Mouse (Mus musculus): ENCODE measurements around the gene Mef2a. TPM values are rescaled to one million over a fixed set of nuclear protein-coding genes. Genes with fewer than 3 reads are reported as not detected.
A peak's percentile ranks its signal among the peaks of the same experiment; 100 is the strongest.

Gene Mef2a
- polyA plus RNA-seq, 1 experiment from 2014 or later: 38.0 TPM

DNA sequence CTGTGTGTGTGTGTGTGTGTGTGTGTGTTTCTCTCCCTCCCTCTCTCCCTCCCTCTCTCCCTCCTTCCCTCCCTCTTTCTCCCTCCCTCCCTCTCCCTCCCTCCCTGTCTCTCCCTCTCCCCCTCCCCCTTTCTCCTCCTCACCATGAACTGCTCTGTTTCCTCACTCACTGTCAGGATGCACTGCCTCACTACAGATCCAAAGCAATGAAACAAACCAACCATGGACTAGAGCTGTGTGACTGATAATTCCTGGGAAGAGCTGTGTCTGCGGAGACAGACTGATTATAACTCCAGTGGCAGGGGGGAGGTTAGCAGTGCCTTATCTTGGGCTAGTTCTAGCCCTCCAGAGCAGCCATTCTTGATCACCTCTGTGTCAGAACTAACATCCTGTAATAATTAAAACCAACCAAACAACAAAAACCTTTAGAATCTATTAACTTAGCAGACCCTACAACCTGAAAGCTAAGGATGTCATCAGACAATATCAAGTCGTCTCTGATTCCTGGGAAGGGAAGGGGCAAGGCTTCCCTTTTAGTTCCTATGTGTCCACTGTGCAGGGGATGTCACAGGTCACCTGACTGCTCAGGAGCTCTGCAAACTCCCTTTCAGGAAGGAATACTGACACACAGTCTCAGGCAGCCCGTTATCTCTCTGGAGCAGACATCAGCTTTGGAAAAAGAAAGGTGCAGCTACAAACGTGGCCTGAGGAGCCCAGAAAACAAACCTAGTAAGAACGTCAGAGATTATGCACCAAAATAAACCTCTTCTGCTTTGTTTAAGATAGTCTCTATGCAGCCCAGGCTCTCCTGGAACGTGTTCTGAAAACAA is 162.4 kb downstream of the Mef2a start:
- Histone ChIP-seq H3K36me3 (ENCODE audit: control insufficient read depth, insufficient read depth, low read length) (no peaks in the 10 kb centered on the region), H3K4me2 (ENCODE audit: low read length) (no peak overlapping the region), H3K27ac (ENCODE audit: low read depth, low read length) (no peak overlapping the region), H3K9ac (ENCODE audit: low read depth, low read length) (no peak overlapping the region), H3K9me3 (ENCODE audit: control insufficient read depth, low read length) (no peaks in the 10 kb centered on the region), H3K4me3 (ENCODE audit: low read length) (no peak overlapping the region), H3K27me3 (replicated peaks; ENCODE audit: control insufficient read depth, insufficient read depth, low read length) (no peaks in the 10 kb centered on the region), H3K4me1 (ENCODE audit: control insufficient read depth, insufficient read depth, low read depth, low read length) (no peaks in the 10 kb centered on the region)
- WGBS: 63% methylated on average over 6 of the region's 6 CpGs
- no peak for ATAC-seq

DNA sequence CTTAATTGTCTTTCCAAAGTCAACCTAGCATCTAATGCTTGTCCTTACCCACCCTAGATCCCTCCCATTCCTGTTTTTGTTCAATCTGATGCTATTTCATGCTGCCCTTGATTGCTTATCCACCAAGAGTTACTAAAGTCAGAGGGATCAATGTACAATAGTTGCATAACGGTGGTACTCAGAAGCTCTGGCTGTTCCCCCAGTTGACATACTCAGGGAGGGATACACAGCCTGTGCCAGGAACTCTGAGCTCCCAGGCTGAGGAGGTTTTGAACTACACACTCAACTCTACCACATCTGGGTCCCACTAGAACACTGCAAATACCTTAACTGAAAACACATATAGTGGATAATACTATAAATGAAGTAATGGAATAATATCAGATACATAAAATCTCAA is 164.3 kb downstream of the Mef2a start:
- Histone ChIP-seq H3K4me1 (ENCODE audit: control insufficient read depth, insufficient read depth, low read depth, low read length) (no peaks in the 10 kb centered on the region), H3K9ac (ENCODE audit: low read depth, low read length) (no peak overlapping the region), H3K9me3 (ENCODE audit: control insufficient read depth, low read length) (no peaks in the 10 kb centered on the region), H3K27me3 (replicated peaks; ENCODE audit: control insufficient read depth, insufficient read depth, low read length) (no peaks in the 10 kb centered on the region), H3K4me2 (ENCODE audit: low read length) (no peak overlapping the region), H3K36me3 (ENCODE audit: control insufficient read depth, insufficient read depth, low read length) (no peaks in the 10 kb centered on the region), H3K4me3 (ENCODE audit: low read length) (no peak overlapping the region), H3K27ac (ENCODE audit: low read depth, low read length) (no peak overlapping the region)
- ATAC-seq: no peak
- 79% methylated on average over 1 of the region's 1 CpGs for WGBS

DNA sequence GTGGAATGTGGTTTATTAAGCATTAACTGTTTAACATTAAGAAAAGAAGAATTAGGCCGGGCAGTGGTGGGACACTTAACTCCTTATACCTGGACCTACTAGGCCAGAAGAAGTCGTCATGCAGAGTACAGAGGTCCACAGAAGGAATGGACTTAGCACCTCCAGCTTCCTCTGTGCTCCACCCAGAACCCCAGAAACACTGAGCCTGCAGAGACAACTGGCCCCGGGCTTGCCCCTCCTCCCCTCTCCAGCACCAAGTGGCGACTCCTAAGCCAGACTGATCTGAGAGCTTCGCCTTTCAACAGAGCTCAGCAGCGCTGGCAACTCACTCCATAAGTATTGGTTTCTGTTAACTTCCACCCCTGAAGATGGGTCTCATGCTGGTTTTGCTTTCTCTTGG is 165.0 kb downstream of the Mef2a start:
- Histone ChIP-seq H3K4me3 (ENCODE audit: low read length) (no peak overlapping the region), H3K27me3 (replicated peaks; ENCODE audit: control insufficient read depth, insufficient read depth, low read length) (no peaks in the 10 kb centered on the region), H3K9ac (ENCODE audit: low read depth, low read length) (no peak overlapping the region), H3K4me2 (ENCODE audit: low read length) (no peak overlapping the region), H3K36me3 (ENCODE audit: control insufficient read depth, insufficient read depth, low read length) (no peaks in the 10 kb centered on the region), H3K27ac (ENCODE audit: low read depth, low read length) (no peak overlapping the region), H3K9me3 (ENCODE audit: control insufficient read depth, low read length) (no peaks in the 10 kb centered on the region), H3K4me1 (ENCODE audit: control insufficient read depth, insufficient read depth, low read depth, low read length) (no peaks in the 10 kb centered on the region)
- ATAC-seq: no peak
- 49% methylated on average over 6 of the region's 6 CpGs for WGBS

DNA sequence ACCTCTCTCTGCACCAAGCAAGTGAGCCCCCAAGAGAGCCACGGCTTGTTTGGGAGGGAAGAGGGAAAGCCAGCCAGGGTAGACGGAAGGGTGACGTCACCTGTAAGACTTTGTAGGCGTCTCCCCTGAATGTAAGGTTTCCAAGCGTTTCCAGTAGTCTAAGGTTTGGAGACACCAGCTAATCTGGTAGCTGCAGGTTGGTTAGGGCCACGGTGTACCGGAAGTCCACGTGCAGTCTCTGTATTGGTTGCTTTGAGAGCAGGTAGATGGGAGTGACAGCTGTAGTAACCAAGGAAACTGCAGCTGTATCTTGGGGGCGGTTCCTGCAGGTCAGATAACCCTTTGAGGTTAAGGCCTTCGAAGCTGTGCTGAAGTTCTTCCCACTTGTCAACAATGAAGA is 166.2 kb downstream of the Mef2a start:
- Histone ChIP-seq H3K4me3 (ENCODE audit: low read length) (no peak overlapping the region), H3K27me3 (replicated peaks; ENCODE audit: control insufficient read depth, insufficient read depth, low read length) (no peaks in the 10 kb centered on the region), H3K9me3 (ENCODE audit: control insufficient read depth, low read length) (no peaks in the 10 kb centered on the region), H3K4me1 (ENCODE audit: control insufficient read depth, insufficient read depth, low read depth, low read length) (no peaks in the 10 kb centered on the region), H3K36me3 (ENCODE audit: control insufficient read depth, insufficient read depth, low read length) (no peaks in the 10 kb centered on the region), H3K4me2 (ENCODE audit: low read length) (no peak overlapping the region), H3K27ac (ENCODE audit: low read depth, low read length) (no peak overlapping the region), H3K9ac (ENCODE audit: low read depth, low read length) (no peak overlapping the region)
- 80% methylated on average over 10 of the region's 10 CpGs for WGBS
- ATAC-seq: no peak

DNA sequence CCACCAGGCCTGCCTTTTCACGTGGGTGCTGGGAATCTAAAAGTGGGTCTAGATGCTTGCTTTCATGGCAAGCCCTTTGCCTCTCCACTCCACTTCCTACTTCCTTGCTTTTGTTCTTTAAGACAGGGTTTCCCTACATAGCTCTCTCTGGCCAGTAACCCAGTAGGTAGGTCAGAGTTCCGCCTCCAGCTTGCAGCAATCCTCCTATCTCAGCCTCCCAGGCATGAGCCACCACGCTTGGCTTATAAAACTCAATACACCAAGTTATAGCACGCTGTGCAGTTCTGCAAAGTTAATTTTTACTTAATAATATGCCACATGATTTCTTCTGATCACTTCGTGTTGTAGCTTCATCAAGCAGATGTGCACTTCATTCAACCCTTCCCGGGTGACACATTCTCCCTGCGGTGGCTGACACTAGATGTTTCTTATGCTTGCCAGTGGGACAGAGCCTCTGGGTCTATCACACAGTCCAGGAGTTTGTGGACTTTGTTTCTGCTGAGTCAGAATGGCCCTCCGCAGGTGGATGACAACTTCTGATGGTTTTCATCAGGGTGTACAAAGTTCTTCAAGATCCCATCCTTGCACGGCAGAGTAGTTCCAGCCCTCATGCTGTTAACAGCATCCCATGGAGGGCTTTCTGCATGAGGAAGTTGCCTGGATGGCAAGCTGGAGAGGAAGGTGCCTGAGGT is 166.8 kb downstream of the Mef2a start:
- Histone ChIP-seq H3K27ac (ENCODE audit: low read depth, low read length) (no peak overlapping the region), H3K27me3 (replicated peaks; ENCODE audit: control insufficient read depth, insufficient read depth, low read length) (no peaks in the 10 kb centered on the region), H3K4me3 (ENCODE audit: low read length) (no peak overlapping the region), H3K9me3 (ENCODE audit: control insufficient read depth, low read length) (no peaks in the 10 kb centered on the region), H3K36me3 (ENCODE audit: control insufficient read depth, insufficient read depth, low read length) (no peaks in the 10 kb centered on the region), H3K4me2 (ENCODE audit: low read length) (no peak overlapping the region), H3K9ac (ENCODE audit: low read depth, low read length) (no peak overlapping the region), H3K4me1 (ENCODE audit: control insufficient read depth, insufficient read depth, low read depth, low read length) (no peaks in the 10 kb centered on the region)
- no peak for ATAC-seq
- WGBS: 89% methylated on average over 9 of the region's 9 CpGs

DNA sequence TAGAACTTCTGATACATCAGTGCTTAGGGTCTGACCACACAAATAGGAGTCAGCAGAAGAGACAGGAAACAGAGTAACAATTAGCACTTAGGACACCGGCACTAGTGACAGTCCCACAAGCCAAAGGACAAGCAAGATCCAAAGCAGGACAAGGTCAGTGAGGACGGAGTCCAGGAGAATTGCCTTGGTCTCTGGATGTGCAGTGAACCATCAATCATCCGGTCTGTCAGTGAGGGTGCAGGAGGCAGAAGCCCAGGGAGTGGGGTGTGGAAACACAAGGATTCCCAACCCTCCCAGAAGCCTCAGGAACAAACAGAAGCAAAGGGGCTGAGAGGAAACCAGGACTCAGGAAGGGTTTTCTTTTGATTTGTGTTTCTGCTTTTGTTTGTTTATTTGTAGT is 169.0 kb downstream of the Mef2a start:
- Histone ChIP-seq H3K27me3 (replicated peaks; ENCODE audit: control insufficient read depth, insufficient read depth, low read length) (no peaks in the 10 kb centered on the region), H3K4me1 (ENCODE audit: control insufficient read depth, insufficient read depth, low read depth, low read length) (no peaks in the 10 kb centered on the region), H3K27ac (ENCODE audit: low read depth, low read length) (no peak overlapping the region), H3K4me2 (ENCODE audit: low read length) (no peak overlapping the region), H3K4me3 (ENCODE audit: low read length) (no peak overlapping the region), H3K9me3 (ENCODE audit: control insufficient read depth, low read length) (no peaks in the 10 kb centered on the region), H3K9ac (ENCODE audit: low read depth, low read length) (no peak overlapping the region), H3K36me3 (ENCODE audit: control insufficient read depth, insufficient read depth, low read length) (no peaks in the 10 kb centered on the region)
- ATAC-seq: no peak
- 82% methylated on average over 3 of the region's 3 CpGs for WGBS

DNA sequence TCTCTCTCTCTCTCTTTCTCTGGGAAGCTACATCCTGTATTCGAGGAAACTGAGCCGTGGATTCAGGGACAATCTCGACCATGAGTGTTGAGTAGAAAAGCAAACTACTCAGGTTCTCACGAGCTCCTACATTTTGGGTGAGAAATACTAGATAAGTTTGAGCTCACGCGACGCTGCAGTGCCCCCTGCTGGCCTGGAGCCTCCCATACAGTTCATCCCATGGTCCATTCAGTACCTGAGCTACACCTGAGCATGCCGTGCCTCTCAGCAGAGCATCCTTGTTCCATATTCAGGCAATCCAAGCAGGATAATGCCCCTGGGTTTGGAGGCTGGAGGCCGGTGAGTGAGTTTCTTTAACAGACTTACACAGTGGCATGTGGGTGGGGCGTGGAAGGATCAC is 173.2 kb downstream of the Mef2a start:
- H3K4me1 ChIP-seq (ENCODE audit: control insufficient read depth, insufficient read depth, low read depth, low read length): no peaks in the 10 kb centered on the region
- ATAC-seq: peak; percentile 54; the same call in 1 of the 2 replicates
- 21% methylated on average over 10 of the region's 10 CpGs for WGBS

DNA sequence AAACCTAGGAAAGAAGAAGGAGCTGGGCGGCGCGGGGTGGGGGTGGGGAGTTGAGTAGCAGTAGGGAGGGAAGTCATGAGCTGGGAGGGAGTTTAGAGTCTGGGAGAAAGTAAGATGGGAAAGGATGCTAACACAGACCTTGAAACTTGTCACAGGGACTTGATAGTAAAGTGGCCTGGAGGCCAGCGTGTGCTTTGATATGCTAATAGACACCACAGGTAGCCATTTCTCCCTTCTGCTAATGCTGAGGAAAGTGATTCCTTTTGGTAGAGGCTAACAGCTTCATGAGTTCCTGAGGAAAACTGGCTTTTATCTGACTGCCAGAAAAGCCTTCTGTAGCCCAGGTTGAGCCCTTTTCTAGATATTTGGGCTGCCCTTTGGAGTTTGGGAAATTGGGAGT is 188.9 kb downstream of the Mef2a start:
- Histone ChIP-seq H3K4me2 (ENCODE audit: low read length) (no peak overlapping the region), H3K36me3 (ENCODE audit: control insufficient read depth, insufficient read depth, low read length) (no peaks in the 10 kb centered on the region), H3K9me3 (ENCODE audit: control insufficient read depth, low read length) (no peaks in the 10 kb centered on the region), H3K27ac (ENCODE audit: low read depth, low read length) (no peak overlapping the region), H3K27me3 (replicated peaks; ENCODE audit: control insufficient read depth, insufficient read depth, low read length) (no peaks in the 10 kb centered on the region), H3K4me1 (ENCODE audit: control insufficient read depth, insufficient read depth, low read depth, low read length) (no peaks in the 10 kb centered on the region), H3K9ac (ENCODE audit: low read depth, low read length) (no peak overlapping the region), H3K4me3 (ENCODE audit: low read length) (no peak overlapping the region)
- ATAC-seq: no peak
- WGBS: 8% methylated on average over 4 of the region's 4 CpGs

More for the DNA sequence above, 173.2 kb downstream of the Mef2a start:
- no peak overlapping the region for H3K4me2 ChIP-seq (ENCODE audit: low read length)
- no peak overlapping the region for H3K27ac ChIP-seq (ENCODE audit: low read depth, low read length)
- no peak overlapping the region for H3K4me3 ChIP-seq (ENCODE audit: low read length)
- no peaks in the 10 kb centered on the region for H3K27me3 ChIP-seq (replicated peaks; ENCODE audit: control insufficient read depth, insufficient read depth, low read length)
- H3K36me3 ChIP-seq (ENCODE audit: control insufficient read depth, insufficient read depth, low read length): no peaks in the 10 kb centered on the region
- H3K9ac ChIP-seq (ENCODE audit: low read depth, low read length): no peak overlapping the region
- H3K9me3 ChIP-seq (ENCODE audit: control insufficient read depth, low read length): no peaks in the 10 kb centered on the region

Data from hindbrain, embryonic 16.5 days (tissue).